Mouse (Mus musculus): Measurements from ENCODE around the gene Hddc3.
A peak's percentile ranks its signal among the peaks of the same experiment; 100 is the strongest.

The Hddc3 gene

GRCm38 (mm10) chr7:80334848-80335247, 8.1 kb upstream of the Hddc3 start:
- no peak for DNase-seq (ENCODE audit: low spot score)

GRCm38 (mm10) chr7:80336932-80337331, 6.0 kb upstream of the Hddc3 start:
- DNase-seq (ENCODE audit: low spot score) = no peak

- DNase-seq (ENCODE audit: low spot score) = no peak
These were observed 3.5 kb upstream of the Hddc3 start for GRCm38 (mm10) chr7:80339371-80339770.

GRCm38 (mm10) chr7:80339793-80340628, 2.9 kb upstream of the Hddc3 start:
- peak; percentile 99 for DNase-seq (ENCODE audit: low spot score)

GRCm38 (mm10) chr7:80340793-80341192, 2.1 kb upstream of the Hddc3 start, which contains the start of gene Unc45a:
Gene Unc45a (minus strand): TSS chr7:80341005.
- peak; percentile 73 for DNase-seq (ENCODE audit: low spot score)

GRCm38 (mm10) chr7:80341793-80342192, 1.1 kb upstream of the Hddc3 start:
- DNase-seq (ENCODE audit: low spot score) = no peak

GRCm38 (mm10) chr7:80343270-80344018, 540 bp downstream of the Hddc3 start:
- DNase-seq (ENCODE audit: low spot score) = no peak

GRCm38 (mm10) chr7:80346173-80346572, 3.3 kb downstream of the Hddc3 start:
- no peak for DNase-seq (ENCODE audit: low spot score)

GRCm38 (mm10) chr7:80346830-80347229, 3.9 kb downstream of the Hddc3 start:
- DNase-seq (ENCODE audit: low spot score) = no peak

GRCm38 (mm10) chr7:80347670-80348586, 5.0 kb downstream of the Hddc3 start:
- no peak for DNase-seq (ENCODE audit: low spot score)

GRCm38 (mm10) chr7:80350808-80351207, 7.9 kb downstream of the Hddc3 start:
- no peak for DNase-seq (ENCODE audit: low spot score)

GRCm38 (mm10) chr7:80352920-80353319, 10.0 kb downstream of the Hddc3 start:
- DNase-seq (ENCODE audit: low spot score) = no peak

GRCm38 (mm10) chr7:80356351-80356750, 13.4 kb downstream of the Hddc3 start:
- no peak for DNase-seq (ENCODE audit: low spot score)

GRCm38 (mm10) chr7:80357156-80357555, 14.3 kb downstream of the Hddc3 start:
- no peak for DNase-seq (ENCODE audit: low spot score)

- DNase-seq (ENCODE audit: low spot score) = no peak
These were observed 15.1 kb downstream of the Hddc3 start for GRCm38 (mm10) chr7:80358039-80358438.

GRCm38 (mm10) chr7:80360435-80360834, 17.5 kb downstream of the Hddc3 start:
- no peak for DNase-seq (ENCODE audit: low spot score)

GRCm38 (mm10) chr7:80365759-80366158, 22.9 kb downstream of the Hddc3 start:
- DNase-seq (ENCODE audit: low spot score) = no peak

- no peak for DNase-seq (ENCODE audit: low spot score)
These were observed 24.3 kb downstream of the Hddc3 start for GRCm38 (mm10) chr7:80367232-80367631.

- no peak for DNase-seq (ENCODE audit: low spot score)
These were observed 25.1 kb downstream of the Hddc3 start for GRCm38 (mm10) chr7:80368009-80368408.

- no peak for DNase-seq (ENCODE audit: low spot score)
These were observed 25.9 kb downstream of the Hddc3 start for GRCm38 (mm10) chr7:80368635-80369421.

GRCm38 (mm10) chr7:80369461-80369860, 26.6 kb downstream of the Hddc3 start:
- no peak for DNase-seq (ENCODE audit: low spot score)

All from urinary bladder, postnatal 14 days (tissue).